Mouse (Mus musculus): ENCODE measurements around the gene Fam57a. TPM values are rescaled to one million over a fixed set of nuclear protein-coding genes. Genes with fewer than 3 reads are reported as not detected.
A peak's percentile ranks its signal among the peaks of the same experiment; 100 is the strongest.
"Not testable (repeated sequence)": the region's sequence is repeated elsewhere in the genome, so short reads cannot be mapped to it uniquely, and the experiment has no call there.

The Fam57a gene
- polyA plus RNA-seq, 1 experiment from 2014 or later = 20.8 TPM

- H3K4me1 ChIP-seq = peaks cover 4% of the 10 kb centered on the region
- ATAC-seq = no peak
- no peaks in the 10 kb centered on the region for H3K9me3 ChIP-seq (replicated peaks)
- no peaks in the 10 kb centered on the region for H3K27me3 ChIP-seq
- no peak overlapping the region for H3K4me3 ChIP-seq
- no peak overlapping the region for H3K9ac ChIP-seq
- 54% methylated on average over 8 of the region's 8 CpGs for WGBS
- H3K36me3 ChIP-seq (ENCODE audit: poor library complexity, severe bottlenecking) = no peaks in the 10 kb centered on the region
- no peak overlapping the region for H3K4me2 ChIP-seq
- no peak overlapping the region for H3K27ac ChIP-seq
These were observed 17.0 kb downstream of the Fam57a start for GRCm38 (mm10) chr11:76196275-76196976.

- no peak overlapping the region for H3K27ac ChIP-seq
- no peak for ATAC-seq
- H3K27me3 ChIP-seq = no peaks in the 10 kb centered on the region
- 53% methylated on average over 8 of the region's 8 CpGs for WGBS
- H3K9me3 ChIP-seq (replicated peaks) = no peaks in the 10 kb centered on the region
- no peak overlapping the region for H3K9ac ChIP-seq
- no peak overlapping the region for H3K4me3 ChIP-seq
- no peak overlapping the region for H3K4me2 ChIP-seq
- H3K4me1 ChIP-seq = peaks cover 7% of the 10 kb centered on the region
- H3K36me3 ChIP-seq (ENCODE audit: poor library complexity, severe bottlenecking) = no peaks in the 10 kb centered on the region
These were observed 17.6 kb downstream of the Fam57a start for GRCm38 (mm10) chr11:76196977-76197469.

GRCm38 (mm10) chr11:76201761-76202674 is 22.5 kb downstream of the Fam57a start:
- ATAC-seq = peak; percentile 98
- H3K27ac ChIP-seq = peak overlapping the region; percentile 75
- H3K4me1 ChIP-seq = peaks cover 16% of the 10 kb centered on the region
- H3K9me3 ChIP-seq (replicated peaks) = no peaks in the 10 kb centered on the region
- peak overlapping the region; percentile 69 for H3K4me2 ChIP-seq
- WGBS = under 1% methylated on average over 80 of the region's 90 CpGs
- H3K27me3 ChIP-seq = no peaks in the 10 kb centered on the region
- H3K4me3 ChIP-seq = peak overlapping the region; percentile 91
- H3K9ac ChIP-seq = peak overlapping the region; percentile 96
- peaks cover 19% of the 10 kb centered on the region for H3K36me3 ChIP-seq (ENCODE audit: poor library complexity, severe bottlenecking)

GRCm38 (mm10) chr11:76206793-76207192 is 27.3 kb downstream of the Fam57a start:
- peaks cover 66% of the 10 kb centered on the region for H3K36me3 ChIP-seq (ENCODE audit: poor library complexity, severe bottlenecking)
- 90% methylated on average over 5 of the region's 5 CpGs for WGBS
- no peak for ATAC-seq

GRCm38 (mm10) chr11:76210228-76210985 is 30.9 kb downstream of the Fam57a start:
- WGBS = 89% methylated on average over 13 of the region's 13 CpGs
- no peaks in the 10 kb centered on the region for H3K27me3 ChIP-seq
- no peak overlapping the region for H3K9ac ChIP-seq
- H3K4me1 ChIP-seq = no peaks in the 10 kb centered on the region
- H3K36me3 ChIP-seq (ENCODE audit: poor library complexity, severe bottlenecking) = peaks cover 82% of the 10 kb centered on the region
- H3K27ac ChIP-seq = no peak overlapping the region
- no peaks in the 10 kb centered on the region for H3K9me3 ChIP-seq (replicated peaks)
- H3K4me2 ChIP-seq = no peak overlapping the region
- ATAC-seq = no peak
- no peak overlapping the region for H3K4me3 ChIP-seq

More at GRCm38 (mm10) chr11:76206793-76207192, 27.3 kb downstream of the Fam57a start:
- Histone ChIP-seq H3K4me3 (no peak overlapping the region), H3K9ac (no peak overlapping the region), H3K4me2 (no peak overlapping the region), H3K4me1 (peaks cover 9% of the 10 kb centered on the region), H3K9me3 (replicated peaks) (no peaks in the 10 kb centered on the region), H3K27ac (no peak overlapping the region), H3K27me3 (no peaks in the 10 kb centered on the region)

- not testable (repeated sequence) for H3K27ac ChIP-seq; H3K9ac ChIP-seq; H3K27me3 ChIP-seq; H3K4me2 ChIP-seq; H3K9me3 ChIP-seq (replicated peaks); H3K4me1 ChIP-seq; H3K4me3 ChIP-seq; ATAC-seq
- 96% methylated on average over 5 of the region's 6 CpGs for WGBS
- H3K36me3 ChIP-seq (ENCODE audit: poor library complexity, severe bottlenecking) = peaks cover 72% of the 10 kb centered on the region
These were observed 32.1 kb downstream of the Fam57a start for GRCm38 (mm10) chr11:76211595-76211994.

- no peak for ATAC-seq
- Histone ChIP-seq H3K9ac (no peak overlapping the region), H3K9me3 (replicated peaks) (no peaks in the 10 kb centered on the region), H3K27me3 (no peaks in the 10 kb centered on the region), H3K36me3 (ENCODE audit: poor library complexity, severe bottlenecking) (peaks cover 50% of the 10 kb centered on the region), H3K4me1 (peaks cover 14% of the 10 kb centered on the region), H3K4me2 (no peak overlapping the region), H3K27ac (no peak overlapping the region), H3K4me3 (no peak overlapping the region)
- 29% methylated on average over 5 of the region's 5 CpGs for WGBS
These were observed 34.4 kb downstream of the Fam57a start for GRCm38 (mm10) chr11:76213841-76214240.

GRCm38 (mm10) chr11:76215011-76215410 is 35.5 kb downstream of the Fam57a start:
- ATAC-seq = no peak
- Histone ChIP-seq H3K4me2 (no peak overlapping the region), H3K9ac (no peak overlapping the region), H3K4me3 (no peak overlapping the region), H3K4me1 (peaks cover 14% of the 10 kb centered on the region), H3K27me3 (no peaks in the 10 kb centered on the region), H3K27ac (no peak overlapping the region), H3K36me3 (ENCODE audit: poor library complexity, severe bottlenecking) (peaks cover 45% of the 10 kb centered on the region), H3K9me3 (replicated peaks) (no peaks in the 10 kb centered on the region)
- 97% methylated on average over 2 of the region's 2 CpGs for WGBS

GRCm38 (mm10) chr11:76216049-76216540 is 36.6 kb downstream of the Fam57a start:
- Histone ChIP-seq H3K36me3 (ENCODE audit: poor library complexity, severe bottlenecking) (peaks cover 44% of the 10 kb centered on the region), H3K4me1 (peaks cover 14% of the 10 kb centered on the region), H3K9ac (no peak overlapping the region), H3K4me3 (peak overlapping the region; percentile 84), H3K9me3 (replicated peaks) (no peaks in the 10 kb centered on the region), H3K4me2 (peak overlapping the region; percentile 85), H3K27ac (peak overlapping the region; percentile 90; the same call in 1 of the 2 replicates), H3K27me3 (no peaks in the 10 kb centered on the region)
- 95% methylated on average over 5 of the region's 5 CpGs for WGBS
- ATAC-seq = no peak

- peaks cover 43% of the 10 kb centered on the region for H3K36me3 ChIP-seq (ENCODE audit: poor library complexity, severe bottlenecking)
- H3K4me3 ChIP-seq = peak overlapping the region; percentile 84
- peak overlapping the region; percentile 93 for H3K9ac ChIP-seq
- H3K27me3 ChIP-seq = no peaks in the 10 kb centered on the region
- H3K4me1 ChIP-seq = peaks cover 14% of the 10 kb centered on the region
- peak; percentile 44 for ATAC-seq
- 2% methylated on average over 33 of the region's 33 CpGs for WGBS
- H3K27ac ChIP-seq = peak overlapping the region; percentile 90
- peak overlapping the region; percentile 85 for H3K4me2 ChIP-seq
- H3K9me3 ChIP-seq (replicated peaks) = no peaks in the 10 kb centered on the region
These were observed 37.4 kb downstream of the Fam57a start for GRCm38 (mm10) chr11:76216681-76217389.

GRCm38 (mm10) chr11:76217390-76217800 is 37.9 kb downstream of the Fam57a start, which contains the start of the genes Dbil5 and Gemin4:
TSS of gene Dbil5 (plus strand) at chr11:76217608.
TSS of gene Gemin4 (minus strand) at chr11:76217664.
- peak within 1 kb of the TSS; percentile 90 for H3K27ac ChIP-seq
- peak within 1 kb of the TSS; percentile 93 for H3K9ac ChIP-seq
- peak within 1 kb of the TSS; percentile 84 for H3K4me3 ChIP-seq
- no peaks in the 10 kb centered on the region for H3K27me3 ChIP-seq
- WGBS = under 1% methylated on average over 34 of the region's 35 CpGs
- no peaks in the 10 kb centered on the region for H3K9me3 ChIP-seq (replicated peaks)
- peaks cover 40% of the 10 kb centered on the region for H3K36me3 ChIP-seq (ENCODE audit: poor library complexity, severe bottlenecking)
- ATAC-seq = peak; percentile 99
- peaks cover 14% of the 10 kb centered on the region for H3K4me1 ChIP-seq
- peak within 1 kb of the TSS; percentile 85 for H3K4me2 ChIP-seq

Data from forebrain, embryonic 13.5 days (tissue).